Mouse (Mus musculus): ENCODE results near the gene Sfxn5. TPM values are rescaled to one million over a fixed set of nuclear protein-coding genes. Genes with fewer than 3 reads are reported as not detected.

Sfxn5 gene
- total and polyA plus RNA-seq, 2 experiments from 2014 or later, result 76.1 to 135 TPM

DNA sequence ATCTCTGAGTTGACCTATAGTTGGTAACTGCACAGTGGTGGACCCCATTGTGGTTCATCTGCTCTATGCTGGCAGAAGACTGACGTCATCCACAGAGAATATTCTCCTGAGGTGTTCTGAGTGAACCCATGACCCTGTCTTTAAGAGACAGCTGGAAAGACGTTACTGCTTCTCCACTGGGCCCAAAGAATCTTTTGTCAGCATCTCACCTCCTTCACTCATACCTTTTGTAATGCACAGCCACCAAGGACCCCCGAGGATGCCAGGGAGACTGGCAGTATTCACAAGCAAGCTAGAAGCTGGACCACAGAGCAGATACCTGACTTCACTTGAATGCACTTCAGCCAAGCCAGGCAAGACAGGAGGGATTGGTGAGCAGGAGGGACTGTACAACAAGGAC, 2.1 kb upstream of the Sfxn5 start:
- H3K9ac ChIP-seq (replicated peaks; ENCODE audit: low read length, poor library complexity, severe bottlenecking), result no peak overlapping the region
- no peak overlapping the region for H3K27ac ChIP-seq (ENCODE audit: low read depth, low read length)
- H3K27me3 ChIP-seq (ENCODE audit: insufficient read depth, low read length), result no peaks in the 10 kb centered on the region
- H3K4me3 ChIP-seq (ENCODE audit: low read depth, low read length), result no peak overlapping the region
- 64% methylated on average over 3 of the region's 3 CpGs for WGBS
- no peak for ATAC-seq (ENCODE audit: low FRiP score)
- no peaks in the 10 kb centered on the region for H3K9me3 ChIP-seq (ENCODE audit: low read length)
- H3K36me3 ChIP-seq (ENCODE audit: insufficient read depth, low read length), result peaks cover 19% of the 10 kb centered on the region
- no peaks in the 10 kb centered on the region for H3K4me1 ChIP-seq (ENCODE audit: insufficient read depth, low read length)
- H3K4me2 ChIP-seq (ENCODE audit: low read depth, low read length, poor library complexity, severe bottlenecking), result no peak overlapping the region
- TF ChIP-seq CTCF (IDR thresholded peaks at IDR 0.05), result no peak
- no peak for DNase-seq (ENCODE audit: low spot score)

DNA sequence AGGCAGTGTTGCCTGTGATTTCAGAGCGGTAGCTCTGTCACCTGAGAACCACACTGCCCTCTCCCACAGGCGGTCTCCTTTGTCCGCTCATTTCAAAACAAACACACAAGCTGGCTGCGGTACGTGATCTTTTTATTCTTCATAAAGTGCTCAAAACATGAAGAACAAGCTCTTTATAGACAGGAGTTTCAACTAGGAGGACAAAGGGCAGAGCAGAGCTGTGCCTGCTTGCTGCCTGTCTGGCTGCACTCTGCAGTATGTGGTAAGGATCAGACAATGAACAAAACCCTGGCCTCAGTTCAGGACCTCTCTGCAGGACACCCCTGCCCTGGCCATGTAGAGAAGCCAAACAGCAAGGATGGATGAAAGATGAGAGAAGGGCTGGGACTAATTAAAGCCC, 1.6 kb upstream of the Sfxn5 start:
- no peak for ATAC-seq (ENCODE audit: low FRiP score)
- no peak overlapping the region for H3K9ac ChIP-seq (replicated peaks; ENCODE audit: low read length, poor library complexity, severe bottlenecking)
- H3K4me2 ChIP-seq (ENCODE audit: low read depth, low read length, poor library complexity, severe bottlenecking), result no peak overlapping the region
- H3K9me3 ChIP-seq (ENCODE audit: low read length), result no peaks in the 10 kb centered on the region
- WGBS, result 67% methylated on average over 5 of the region's 5 CpGs
- no peaks in the 10 kb centered on the region for H3K4me1 ChIP-seq (ENCODE audit: insufficient read depth, low read length)
- no peak for DNase-seq (ENCODE audit: low spot score)
- TF ChIP-seq CTCF (IDR thresholded peaks at IDR 0.05), result no peak
- H3K27ac ChIP-seq (ENCODE audit: low read depth, low read length), result no peak overlapping the region
- peaks cover 16% of the 10 kb centered on the region for H3K36me3 ChIP-seq (ENCODE audit: insufficient read depth, low read length)
- H3K27me3 ChIP-seq (ENCODE audit: insufficient read depth, low read length), result no peaks in the 10 kb centered on the region
- H3K4me3 ChIP-seq (ENCODE audit: low read depth, low read length), result no peak overlapping the region

DNA sequence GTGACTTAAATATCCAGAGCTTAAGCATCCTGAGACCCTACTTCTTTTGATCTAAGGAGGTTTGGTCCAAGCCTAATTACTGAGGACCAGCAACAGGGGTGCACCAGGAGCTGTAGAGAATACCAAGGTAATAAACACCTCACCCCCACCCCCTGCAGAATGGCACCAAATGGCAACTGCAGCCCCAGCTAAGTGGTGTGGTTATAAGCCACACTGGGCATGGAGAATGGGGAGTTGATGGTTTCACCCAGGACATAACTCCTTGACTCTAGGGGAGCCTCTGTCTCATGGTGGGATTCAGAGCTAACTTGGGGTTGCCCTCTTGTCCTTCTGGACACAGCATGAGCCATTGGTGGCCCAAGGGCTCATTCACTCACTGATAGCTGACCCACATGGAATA, 1.0 kb upstream of the Sfxn5 start:
- no peak overlapping the region for H3K4me3 ChIP-seq (ENCODE audit: low read depth, low read length)

DNA sequence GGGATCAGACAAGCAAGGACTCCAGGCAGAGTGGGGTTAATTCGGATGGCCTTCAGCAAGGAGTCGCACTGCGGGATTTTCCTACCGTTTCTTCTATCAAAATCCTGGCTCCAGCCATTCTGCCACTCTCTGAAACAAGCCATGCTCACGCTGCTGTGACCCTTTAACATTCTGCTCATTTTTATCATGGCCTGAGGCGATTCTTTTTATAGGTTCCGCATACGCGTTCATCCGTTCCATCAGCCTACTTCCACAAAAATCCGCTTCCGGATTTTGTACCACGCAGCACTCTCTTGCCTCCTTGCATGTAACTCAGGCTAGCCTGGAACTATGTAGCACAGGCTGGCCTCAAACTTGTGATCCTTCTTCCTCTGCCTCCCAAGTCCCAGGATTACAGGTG, 510 bp upstream of the Sfxn5 start:
- Histone ChIP-seq H3K4me1 (ENCODE audit: insufficient read depth, low read length) (no peaks in the 10 kb centered on the region), H3K4me2 (ENCODE audit: low read depth, low read length, poor library complexity, severe bottlenecking) (peak overlapping the region; percentile 99), H3K9me3 (ENCODE audit: low read length) (no peaks in the 10 kb centered on the region), H3K36me3 (ENCODE audit: insufficient read depth, low read length) (peaks cover 16% of the 10 kb centered on the region), H3K4me3 (ENCODE audit: low read depth, low read length) (peak overlapping the region; percentile 67), H3K27ac (ENCODE audit: low read depth, low read length) (peak overlapping the region; percentile 89), H3K27me3 (ENCODE audit: insufficient read depth, low read length) (no peaks in the 10 kb centered on the region), H3K9ac (replicated peaks; ENCODE audit: low read length, poor library complexity, severe bottlenecking) (peak overlapping the region; percentile 78)
- under 1% methylated on average over 13 of the region's 13 CpGs for WGBS
- no peak; the same call in none of the 2 replicates for ATAC-seq (ENCODE audit: low FRiP score)
- DNase-seq (ENCODE audit: low spot score), result peak; percentile 68
- no peak; the same call in 1 of the 2 replicates for TF ChIP-seq CTCF (IDR thresholded peaks at IDR 0.05)

More for the DNA sequence above, 1.0 kb upstream of the Sfxn5 start:
- no peak for TF ChIP-seq CTCF (IDR thresholded peaks at IDR 0.05)
- no peak overlapping the region for H3K9ac ChIP-seq (replicated peaks; ENCODE audit: low read length, poor library complexity, severe bottlenecking)
- DNase-seq (ENCODE audit: low spot score), result no peak
- no peaks in the 10 kb centered on the region for H3K4me1 ChIP-seq (ENCODE audit: insufficient read depth, low read length)
- no peaks in the 10 kb centered on the region for H3K9me3 ChIP-seq (ENCODE audit: low read length)
- H3K27me3 ChIP-seq (ENCODE audit: insufficient read depth, low read length), result no peaks in the 10 kb centered on the region
- no peak for ATAC-seq (ENCODE audit: low FRiP score)
- H3K27ac ChIP-seq (ENCODE audit: low read depth, low read length), result peak overlapping the region; percentile 89
- H3K4me2 ChIP-seq (ENCODE audit: low read depth, low read length, poor library complexity, severe bottlenecking), result no peak overlapping the region
- H3K36me3 ChIP-seq (ENCODE audit: insufficient read depth, low read length), result peaks cover 16% of the 10 kb centered on the region

DNA sequence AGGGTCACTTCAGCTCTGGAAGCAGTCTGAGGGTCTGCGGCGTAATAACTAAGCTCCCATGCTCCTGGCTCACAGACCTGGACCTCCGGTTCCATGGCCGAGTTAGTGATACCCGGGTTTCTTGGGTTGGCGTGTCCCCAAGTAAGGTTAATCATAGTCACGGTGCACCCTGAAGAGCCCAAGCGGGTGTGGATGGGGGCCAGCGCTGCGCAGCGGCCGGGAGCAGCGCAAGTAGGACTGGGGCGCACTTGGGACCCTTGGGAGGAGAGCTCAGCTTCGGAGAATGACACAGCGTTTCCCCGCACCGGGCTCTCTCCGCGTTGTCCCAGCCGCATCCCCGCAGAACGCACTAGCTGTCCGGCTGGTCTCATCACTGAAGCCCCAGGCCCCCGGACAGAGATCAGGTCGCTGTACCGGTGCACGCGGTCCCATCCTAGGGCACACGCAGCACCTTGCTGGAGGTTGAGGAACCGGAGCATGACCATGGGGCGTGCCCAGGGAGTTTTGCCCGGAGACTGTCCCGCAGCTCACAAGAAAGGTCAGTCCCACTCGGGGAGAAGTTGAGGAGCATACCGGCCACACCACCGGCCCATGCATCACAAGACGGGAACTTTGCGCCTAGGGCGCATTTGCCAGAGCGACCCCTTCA, 747 bp downstream of the Sfxn5 start:
- under 1% methylated on average over 41 of the region's 41 CpGs for WGBS
- Histone ChIP-seq H3K36me3 (ENCODE audit: insufficient read depth, low read length) (peaks cover 14% of the 10 kb centered on the region), H3K9me3 (ENCODE audit: low read length) (no peaks in the 10 kb centered on the region), H3K27me3 (ENCODE audit: insufficient read depth, low read length) (no peaks in the 10 kb centered on the region), H3K4me2 (ENCODE audit: low read depth, low read length, poor library complexity, severe bottlenecking) (peak overlapping the region; percentile 99), H3K27ac (ENCODE audit: low read depth, low read length) (peak overlapping the region; percentile 89; the same call in 1 of the 2 replicates), H3K4me1 (ENCODE audit: insufficient read depth, low read length) (no peaks in the 10 kb centered on the region), H3K4me3 (ENCODE audit: low read depth, low read length) (peak overlapping the region; percentile 67), H3K9ac (replicated peaks; ENCODE audit: low read length, poor library complexity, severe bottlenecking) (peak overlapping the region; percentile 78)
- DNase-seq (ENCODE audit: low spot score), result no peak
- ATAC-seq (ENCODE audit: low FRiP score), result peak; percentile 6
- no peak for TF ChIP-seq CTCF (IDR thresholded peaks at IDR 0.05)

DNA sequence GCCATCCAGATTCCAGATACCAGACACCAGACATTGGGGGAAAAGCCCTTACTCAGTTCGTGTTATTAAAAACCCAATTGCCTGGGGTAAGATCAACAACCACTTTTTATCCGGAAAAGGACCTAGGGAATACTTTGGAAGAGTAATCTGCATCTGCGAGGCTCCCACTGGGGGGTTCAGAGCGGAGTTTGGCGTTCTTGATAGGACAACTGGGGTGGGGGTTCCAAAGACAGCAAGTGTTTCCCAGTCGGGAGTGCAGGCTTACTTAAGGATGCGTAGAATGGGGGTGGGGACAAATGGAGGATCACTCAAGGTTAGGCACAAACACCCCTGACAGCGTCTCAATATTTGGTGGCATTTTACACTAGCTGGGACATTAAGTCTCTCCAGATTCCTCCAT, 1.5 kb downstream of the Sfxn5 start:
- Histone ChIP-seq H3K9ac (replicated peaks; ENCODE audit: low read length, poor library complexity, severe bottlenecking) (no peak overlapping the region), H3K4me1 (ENCODE audit: insufficient read depth, low read length) (no peaks in the 10 kb centered on the region), H3K4me2 (ENCODE audit: low read depth, low read length, poor library complexity, severe bottlenecking) (peak overlapping the region; percentile 99), H3K4me3 (ENCODE audit: low read depth, low read length) (peak overlapping the region; percentile 67; the same call in 1 of the 2 replicates), H3K9me3 (ENCODE audit: low read length) (no peaks in the 10 kb centered on the region), H3K27me3 (ENCODE audit: insufficient read depth, low read length) (no peaks in the 10 kb centered on the region), H3K27ac (ENCODE audit: low read depth, low read length) (0 out of 2 replicates have a peak overlapping the region, but pooled peaks have one; percentile 89), H3K36me3 (ENCODE audit: insufficient read depth, low read length) (peaks cover 7% of the 10 kb centered on the region)
- TF ChIP-seq CTCF (IDR thresholded peaks at IDR 0.05), result no peak
- ATAC-seq (ENCODE audit: low FRiP score), result no peak
- DNase-seq (ENCODE audit: low spot score), result no peak
- 11% methylated on average over 8 of the region's 8 CpGs for WGBS

All from midbrain, postnatal 0 days (tissue).